Mouse (Mus musculus) liver, embryonic 11.5 days (tissue): Measurements from ENCODE around the gene Tspan11. TPM values are rescaled to one million over a fixed set of nuclear protein-coding genes. Genes with fewer than 3 reads are reported as not detected.

Source experiments
- ATAC-seq: fragments of 200-750 bp; cut with Nextera tagmentation; replicated peaks from 2 replicates; pipeline ENCODE4 v1.8.0; 2017; ENCODE audit warnings: moderate number of reproducible peaks, mild to moderate bottlenecking, moderate TSS enrichment, moderate library complexity; ENCODE audit not compliant: low FRiP score
- DNase-seq: peaks from one replicate; pipeline ENCODE4 v3.0.0-alpha.2; 2017; ENCODE audit warnings: low spot score
- H3K27ac ChIP-seq: fragments of 300-500 bp; sonication (generic); 2 replicates; pipeline ENCODE4 v1.5.1; 2014; ENCODE audit warnings: mild to moderate bottlenecking, low read depth, low read length, control low read depth
- H3K27me3 ChIP-seq: fragments of 300-500 bp; sonication (generic); replicated peaks from 2 replicates; pipeline ENCODE4 v1.6.1; 2014; ENCODE audit warnings: low read length, mixed read lengths; ENCODE audit not compliant: control insufficient read depth, insufficient read depth
- H3K36me3 ChIP-seq: fragments of 300-500 bp; sonication (generic); 2 replicates; pipeline ENCODE4 v1.6.1; 2014; ENCODE audit warnings: mild to moderate bottlenecking, low read length, moderate library complexity, mixed read lengths; ENCODE audit not compliant: control insufficient read depth, insufficient read depth
- H3K4me1 ChIP-seq: fragments of 300-500 bp; sonication (generic); replicated peaks from 2 replicates; pipeline ENCODE4 v1.6.1; 2014; ENCODE audit warnings: low read length, mixed read lengths; ENCODE audit not compliant: control insufficient read depth, insufficient read depth
- H3K4me2 ChIP-seq: fragments of 300-500 bp; sonication (generic); 2 replicates; pipeline ENCODE4 v1.6.1; 2014; ENCODE audit warnings: mild to moderate bottlenecking, control low read depth, moderate library complexity
- H3K4me3 ChIP-seq: fragments of 300-500 bp; sonication (generic); 2 replicates; pipeline ENCODE4 v1.5.1; 2014; ENCODE audit warnings: low read depth, low read length, control low read depth
- H3K9ac ChIP-seq: fragments of 300-500 bp; sonication (generic); 2 replicates; pipeline ENCODE4 v1.6.1; 2014; ENCODE audit warnings: low read depth, low read length, control low read depth
- H3K9me3 ChIP-seq: fragments of 300-500 bp; sonication (generic); 2 replicates; pipeline ENCODE4 v1.6.1; 2016; ENCODE audit warnings: low read length, inconsistent platforms, mixed read lengths; ENCODE audit not compliant: control insufficient read depth
- WGBS: fragments of 180-500 bp; shearing (Covaris S2); extraction: QIAGEN DNeasy Blood & Tissue Kit; methylation state at CpG from one replicate; pipeline ENCODE4 v1.1.7; 2014; 5-methylcytosine and 5-hydroxymethylcytosine counted together
- polyA plus RNA-seq: library from polyadenylated mRNA; unstranded; fragments of >200 nt; fragmentation: Nextera tagmentation; extraction: Ambion mirVana; gene quantifications from 2 replicates; pipeline ENCODE4 v1.2.1, GENCODE M21; 2014

Tspan11 gene
- polyA plus RNA-seq, 1 experiment from 2014 or later, result 1.7 TPM

DNA sequence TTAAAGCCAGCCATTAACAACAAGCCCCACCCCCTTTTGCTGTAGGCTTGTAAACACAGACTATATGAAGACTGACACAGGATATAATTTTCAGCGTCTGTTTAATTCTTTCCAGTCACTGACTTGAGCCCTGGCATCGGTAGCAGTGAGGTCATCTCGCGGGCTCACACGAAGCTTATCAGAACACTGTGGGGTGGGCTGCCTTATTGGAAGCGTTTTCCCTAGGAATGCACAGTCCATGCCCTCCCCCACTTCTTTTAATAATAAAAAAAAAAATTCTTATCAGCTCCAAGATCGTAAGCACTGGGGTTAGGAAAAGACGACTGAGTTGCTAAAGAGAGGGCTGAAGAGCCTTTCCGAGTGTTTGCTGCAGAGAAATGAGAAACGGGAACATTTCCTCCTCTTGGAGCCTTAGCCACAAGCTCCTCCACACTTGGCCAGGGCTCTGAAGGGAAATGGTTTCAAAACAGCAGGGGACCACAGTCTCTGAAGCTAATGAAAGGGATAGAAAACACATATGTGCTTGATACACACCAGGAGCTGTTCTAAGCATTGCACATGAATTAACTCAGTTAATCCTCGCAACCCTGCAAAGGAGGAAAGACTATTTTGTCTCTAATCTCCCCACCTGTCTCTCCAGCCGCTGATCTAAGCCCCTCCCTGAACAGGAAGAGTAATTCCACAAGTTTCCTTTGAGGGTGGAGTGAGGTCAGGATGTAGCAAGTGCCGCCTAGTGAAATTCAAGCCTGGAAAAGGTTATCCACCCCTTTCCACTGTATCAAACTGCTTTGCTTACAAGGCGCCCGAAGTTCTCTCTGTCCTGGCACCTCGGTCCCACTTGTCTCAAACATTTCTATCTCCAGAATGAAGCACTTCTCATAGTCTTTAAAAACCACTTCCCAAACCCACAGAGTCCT lies 33.4 kb upstream of the Tspan11 start:
- H3K9ac ChIP-seq, result no peak overlapping the region
- no peaks in the 10 kb centered on the region for H3K36me3 ChIP-seq
- ATAC-seq (no peak), DNase-seq (no peak)
- no peaks in the 10 kb centered on the region for H3K4me1 ChIP-seq
- no peaks in the 10 kb centered on the region for H3K27me3 ChIP-seq
- no peak overlapping the region for H3K4me3 ChIP-seq
- 0 out of 2 replicates have a peak overlapping the region, but pooled peaks have one; percentile 3 for H3K4me2 ChIP-seq
- 23% methylated on average over 16 of the region's 16 CpGs for WGBS
- H3K27ac ChIP-seq, result no peak overlapping the region
- H3K9me3 ChIP-seq, result no peaks in the 10 kb centered on the region

DNA sequence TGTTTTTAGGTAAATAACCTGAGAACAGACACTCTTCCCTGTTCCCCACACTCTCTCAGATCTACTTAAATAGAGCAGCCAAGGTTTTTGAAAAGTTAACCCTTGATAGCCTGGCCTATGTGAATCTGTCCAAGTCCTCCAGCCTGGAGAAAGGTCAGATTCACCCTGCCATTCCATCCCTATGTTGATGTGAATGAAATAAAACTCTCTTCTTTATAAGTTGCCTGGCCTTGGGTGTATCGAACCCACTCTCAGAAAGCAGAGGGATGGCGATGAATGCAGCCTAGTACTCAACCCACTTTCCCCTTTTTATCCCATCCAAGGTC lies 32.7 kb upstream of the Tspan11 start:
- H3K4me3 ChIP-seq, result no peak overlapping the region
- DNase-seq, result no peak
- no peaks in the 10 kb centered on the region for H3K27me3 ChIP-seq
- no peak for ATAC-seq
- H3K9ac ChIP-seq, result no peak overlapping the region
- no peaks in the 10 kb centered on the region for H3K9me3 ChIP-seq
- no peak overlapping the region for H3K4me2 ChIP-seq
- no peak overlapping the region for H3K27ac ChIP-seq
- WGBS, result 91% methylated on average over 2 of the region's 2 CpGs
- H3K36me3 ChIP-seq, result no peaks in the 10 kb centered on the region
- no peaks in the 10 kb centered on the region for H3K4me1 ChIP-seq

DNA sequence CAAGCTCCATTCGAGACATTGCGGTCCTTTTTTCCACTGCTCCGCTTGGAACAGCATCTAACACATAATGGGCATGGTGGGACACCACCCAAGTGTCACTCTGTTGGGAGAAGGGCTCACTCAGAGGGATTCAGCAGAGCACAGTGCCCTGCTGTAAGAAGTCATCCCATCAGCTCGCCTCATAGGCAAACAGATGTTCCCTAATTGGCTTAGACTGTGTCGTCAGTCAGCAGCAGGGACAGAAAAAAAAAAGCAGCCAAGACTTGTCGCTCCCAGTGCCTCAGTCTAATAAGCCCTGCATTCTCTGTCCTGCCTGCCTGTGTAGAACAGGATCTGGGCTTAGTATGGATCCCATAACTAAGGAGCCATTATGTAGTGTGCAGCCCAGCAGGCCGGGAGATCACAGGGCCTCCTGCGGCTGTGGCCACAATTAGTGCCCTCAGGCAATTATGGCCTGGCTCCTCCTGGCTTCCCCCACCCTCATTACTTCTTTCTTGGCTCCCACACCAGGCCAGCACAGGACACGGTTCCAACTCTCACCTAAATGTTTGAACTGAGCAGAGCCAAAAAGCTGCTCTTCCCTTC lies 31.6 kb upstream of the Tspan11 start:
- Histone ChIP-seq H3K9me3 (no peaks in the 10 kb centered on the region), H3K27ac (no peak overlapping the region), H3K4me3 (no peak overlapping the region), H3K4me1 (no peaks in the 10 kb centered on the region), H3K36me3 (no peaks in the 10 kb centered on the region), H3K27me3 (no peaks in the 10 kb centered on the region), H3K4me2 (no peak overlapping the region), H3K9ac (no peak overlapping the region)
- WGBS, result 62% methylated on average over 9 of the region's 9 CpGs
- DNase-seq, result no peak
- ATAC-seq, result no peak

- no peaks in the 10 kb centered on the region for H3K27me3 ChIP-seq
- WGBS, result 75% methylated on average over 9 of the region's 9 CpGs
- H3K9me3 ChIP-seq, result no peaks in the 10 kb centered on the region
- no peak overlapping the region for H3K4me3 ChIP-seq
- no peak overlapping the region for H3K9ac ChIP-seq
- H3K27ac ChIP-seq, result no peak overlapping the region
- no peaks in the 10 kb centered on the region for H3K36me3 ChIP-seq
- ATAC-seq, result no peak
- H3K4me2 ChIP-seq, result no peak overlapping the region
- no peak for DNase-seq
- no peaks in the 10 kb centered on the region for H3K4me1 ChIP-seq
Observed at GRCm38 (mm10) chr6:127861951-127862350, 25.4 kb upstream of the Tspan11 start.

DNA sequence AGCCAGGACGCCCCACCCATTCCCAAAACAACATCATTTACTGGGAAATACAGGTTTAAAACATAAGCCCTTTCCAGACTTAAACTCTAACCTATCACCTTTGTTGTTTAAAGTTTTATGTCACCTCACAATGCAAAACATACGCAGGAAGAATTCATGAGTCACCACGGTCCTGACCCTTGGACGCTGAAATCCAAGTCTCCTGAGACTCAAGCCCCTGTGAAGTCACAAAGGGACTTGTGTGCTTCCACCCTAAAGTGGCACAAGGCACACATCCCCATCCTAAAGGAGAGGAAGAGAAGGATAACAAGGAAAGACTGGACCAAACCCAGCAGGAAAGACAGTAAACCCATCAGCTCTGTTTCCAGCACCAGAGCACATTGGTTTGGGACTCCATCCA lies 22.0 kb upstream of the Tspan11 start:
- H3K36me3 ChIP-seq, result no peaks in the 10 kb centered on the region
- WGBS, result 76% methylated on average over 4 of the region's 4 CpGs
- no peak overlapping the region for H3K4me3 ChIP-seq
- no peaks in the 10 kb centered on the region for H3K4me1 ChIP-seq
- H3K27me3 ChIP-seq, result no peaks in the 10 kb centered on the region
- no peak overlapping the region for H3K27ac ChIP-seq
- no peaks in the 10 kb centered on the region for H3K9me3 ChIP-seq
- ATAC-seq (no peak), DNase-seq (no peak)
- no peak overlapping the region for H3K4me2 ChIP-seq
- no peak overlapping the region for H3K9ac ChIP-seq

- H3K27ac ChIP-seq, result no peak overlapping the region
- no peak overlapping the region for H3K4me2 ChIP-seq
- H3K4me3 ChIP-seq, result no peak overlapping the region
- no peaks in the 10 kb centered on the region for H3K9me3 ChIP-seq
- no peak for DNase-seq
- ATAC-seq, result no peak
- H3K4me1 ChIP-seq, result no peaks in the 10 kb centered on the region
- WGBS, result 77% methylated on average over 8 of the region's 8 CpGs
- no peak overlapping the region for H3K9ac ChIP-seq
- H3K27me3 ChIP-seq, result no peaks in the 10 kb centered on the region
- H3K36me3 ChIP-seq, result no peaks in the 10 kb centered on the region
Observed at GRCm38 (mm10) chr6:127868546-127868945, 18.8 kb upstream of the Tspan11 start.

DNA sequence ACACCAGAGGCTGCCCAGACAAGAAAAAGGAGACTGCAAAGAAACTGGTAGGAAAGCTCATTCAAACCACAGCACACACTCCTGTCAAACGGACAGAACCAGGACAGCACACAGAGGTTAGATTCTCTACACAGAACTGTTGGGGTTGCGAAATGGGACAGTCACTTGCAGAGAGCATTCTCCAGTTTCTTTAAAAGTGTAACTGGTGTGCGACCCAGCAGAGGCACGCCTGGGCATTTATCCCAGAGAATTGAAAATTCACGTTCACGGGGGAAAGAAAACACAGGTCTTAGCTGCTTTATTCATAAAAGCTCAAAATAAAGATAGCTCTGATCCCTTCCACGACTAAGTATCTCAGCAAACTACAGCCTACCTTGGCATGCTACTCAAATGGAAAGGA lies 18.3 kb upstream of the Tspan11 start:
- Histone ChIP-seq H3K4me3 (no peak overlapping the region), H3K9me3 (no peaks in the 10 kb centered on the region), H3K27ac (no peak overlapping the region), H3K36me3 (no peaks in the 10 kb centered on the region), H3K27me3 (no peaks in the 10 kb centered on the region), H3K4me1 (no peaks in the 10 kb centered on the region), H3K9ac (no peak overlapping the region), H3K4me2 (no peak overlapping the region)
- WGBS, result 79% methylated on average over 7 of the region's 7 CpGs
- no peak for ATAC-seq
- no peak for DNase-seq

DNA sequence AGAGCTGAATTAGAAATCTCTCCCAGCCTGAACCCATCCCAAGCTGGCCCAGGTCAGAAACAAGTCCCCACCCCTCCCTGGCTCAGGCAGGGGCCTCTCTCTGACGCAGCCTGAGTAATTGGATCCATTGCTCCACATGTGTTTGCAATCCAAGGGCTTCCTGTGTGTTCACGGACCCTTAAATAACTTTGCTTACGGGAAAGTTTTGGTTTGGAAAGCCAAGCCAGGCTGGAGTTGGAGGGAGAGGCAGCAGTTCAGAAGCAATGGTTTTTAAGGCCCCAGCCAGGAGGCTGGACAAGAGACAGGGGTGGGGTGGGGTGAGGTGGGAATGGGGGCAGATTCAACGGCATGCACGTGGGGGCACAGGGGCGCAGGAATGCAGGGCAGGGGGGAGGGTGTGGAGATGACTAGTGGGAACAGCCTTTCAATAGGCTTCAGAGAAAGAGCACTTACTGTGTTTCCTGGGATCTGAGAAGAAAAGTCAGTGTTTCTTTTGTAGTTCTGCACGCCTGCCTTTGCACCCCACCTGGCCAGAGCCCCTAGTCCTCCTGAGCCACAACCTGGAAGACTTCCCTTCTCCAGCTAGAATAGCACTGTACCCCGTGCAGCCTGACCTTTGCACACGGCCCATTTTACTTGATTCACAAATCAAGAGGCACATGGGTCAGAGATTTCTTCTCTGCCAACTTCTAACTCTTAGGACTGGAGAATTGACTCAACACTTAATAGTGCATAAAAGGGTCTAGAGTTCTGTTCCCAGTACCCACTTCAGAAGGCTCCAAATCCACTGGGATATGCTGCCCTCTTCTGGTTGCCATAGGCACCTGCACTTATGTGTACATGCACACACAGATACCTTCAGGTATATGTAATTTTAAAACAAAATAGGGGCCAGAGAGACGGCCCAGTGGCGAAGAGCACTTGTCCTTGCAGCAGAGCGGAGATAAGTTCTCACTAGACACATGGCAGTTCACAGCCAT lies 16.8 kb upstream of the Tspan11 start:
- 75% methylated on average over 12 of the region's 12 CpGs for WGBS
- H3K9me3 ChIP-seq, result no peaks in the 10 kb centered on the region
- no peak overlapping the region for H3K4me3 ChIP-seq
- no peaks in the 10 kb centered on the region for H3K27me3 ChIP-seq
- H3K9ac ChIP-seq, result no peak overlapping the region
- DNase-seq (no peak), ATAC-seq (no peak)
- no peaks in the 10 kb centered on the region for H3K4me1 ChIP-seq
- H3K36me3 ChIP-seq, result no peaks in the 10 kb centered on the region
- H3K4me2 ChIP-seq, result no peak overlapping the region
- no peak overlapping the region for H3K27ac ChIP-seq
